Mouse (Mus musculus) adrenal gland, postnatal 4 days (tissue): Measurements from ENCODE around the gene Wdr64. TPM values are rescaled to one million over a fixed set of nuclear protein-coding genes. Genes with fewer than 3 reads are reported as not detected.

Source experiments
- DNase-seq, 2 experiments: peaks; one replicate each; pipeline ENCODE4 v3.0.0; 2021 to 2022; ENCODE audit warnings: low spot score in 2 of 2, mixed read lengths in 2 of 2
- long read RNA-seq, 2 experiments: library from polyadenylated mRNA; stranded (forward); transcript quantifications; one replicate each; pipeline ENCODE4 v2.0.0; 2021
- total RNA-seq, 2 experiments: library from RNA; stranded (reverse); gene quantifications; 2 replicates each; pipeline ENCODE4 v1.2.3; 2021

Wdr64 gene
- not detected for total RNA-seq
- long read RNA-seq, experiment 1, result 0 reads
- long read RNA-seq, experiment 2, result 0 reads

- no peak for DNase-seq
These were observed at the start of gene Wdr64 for GRCm38 (mm10) chr1:175698293-175698692. TSS of gene Wdr64 (plus strand) at chr1:175698593.

DNA sequence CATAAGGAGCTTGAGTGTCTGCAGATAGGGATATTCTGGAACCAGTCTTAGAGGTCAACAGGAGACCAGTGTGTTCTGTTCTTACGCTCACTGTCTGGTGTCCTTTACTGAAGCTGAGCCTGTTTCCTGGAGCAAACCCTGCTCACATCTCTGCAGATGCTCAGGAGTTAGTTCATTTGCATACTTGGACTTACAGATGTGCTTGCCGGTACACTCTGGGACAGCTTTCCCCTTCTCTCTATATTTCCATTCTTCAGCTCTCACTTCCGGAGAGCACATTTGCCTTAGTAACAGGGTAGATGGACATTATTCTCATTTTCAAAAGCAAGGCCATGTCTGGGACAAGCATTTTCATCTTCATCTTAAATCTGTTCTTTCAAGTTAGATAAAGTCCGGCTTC, 49.8 kb upstream of the Wdr64 start:
- no peak for DNase-seq

- no peak for DNase-seq
These were observed 38.5 kb upstream of the Wdr64 start for GRCm38 (mm10) chr1:175659900-175660299.

DNA sequence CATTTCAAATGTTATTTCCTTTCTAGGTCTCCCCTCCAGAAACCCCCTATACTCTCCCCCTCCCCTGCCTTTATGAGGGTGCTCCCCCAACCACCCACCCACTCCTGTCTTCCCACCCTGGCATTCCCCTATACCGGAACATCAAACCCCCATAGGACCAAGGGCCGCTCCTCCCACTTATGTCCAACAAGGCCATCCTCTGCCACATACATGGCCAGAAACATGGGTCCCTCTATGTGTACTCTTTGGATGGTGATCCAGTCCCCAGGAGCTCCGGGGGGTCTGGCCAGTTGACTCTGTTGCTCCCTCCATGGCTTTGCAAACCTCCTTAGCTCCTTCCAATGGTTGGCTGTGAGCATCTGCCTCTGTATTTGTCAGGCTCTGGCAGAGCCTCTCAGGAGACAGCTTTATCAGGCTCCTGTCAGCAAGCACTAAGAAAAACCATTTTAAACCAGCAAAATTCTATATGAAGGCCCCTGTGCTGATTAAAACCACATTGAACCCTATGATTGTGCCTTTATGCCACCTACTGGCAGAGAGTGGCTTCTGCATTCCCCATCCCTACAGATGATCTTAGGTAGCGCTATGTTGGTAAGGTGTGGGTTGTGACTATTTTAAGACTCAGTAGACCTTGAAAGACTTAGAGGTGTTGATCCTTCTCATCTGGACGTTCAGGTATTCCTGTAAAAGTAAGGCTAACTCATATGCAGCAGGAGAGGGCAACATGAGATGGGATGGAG, 29.6 kb upstream of the Wdr64 start:
- no peak for DNase-seq

- DNase-seq, result no peak
These were observed 28.9 kb upstream of the Wdr64 start for GRCm38 (mm10) chr1:175669456-175669855.

DNA sequence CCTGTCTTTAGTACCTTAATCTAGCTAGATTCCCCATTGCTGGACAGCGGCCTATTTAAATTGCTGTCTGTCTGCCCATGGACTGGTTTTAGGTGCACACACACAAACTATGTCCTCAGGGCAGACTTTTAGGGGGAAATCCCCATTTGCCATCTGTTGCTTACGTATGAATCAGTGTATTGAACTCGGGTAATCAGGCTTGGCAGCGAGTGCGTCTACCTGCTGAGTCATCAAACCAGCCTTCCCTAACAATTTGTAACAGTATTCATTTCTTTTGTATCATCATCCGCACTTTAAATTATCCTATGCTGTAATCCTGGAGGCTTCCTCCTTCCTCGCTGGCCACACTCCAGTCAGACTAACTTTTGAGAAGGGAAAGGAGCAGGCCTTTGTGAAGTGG, 28.4 kb upstream of the Wdr64 start:
- no peak for DNase-seq

GRCm38 (mm10) chr1:175671626-175672025, 26.8 kb upstream of the Wdr64 start:
- no peak for DNase-seq

GRCm38 (mm10) chr1:175673563-175674325, 24.6 kb upstream of the Wdr64 start:
- no peak for DNase-seq

- DNase-seq, result no peak
These were observed 23.3 kb upstream of the Wdr64 start for GRCm38 (mm10) chr1:175675116-175675515.

DNA sequence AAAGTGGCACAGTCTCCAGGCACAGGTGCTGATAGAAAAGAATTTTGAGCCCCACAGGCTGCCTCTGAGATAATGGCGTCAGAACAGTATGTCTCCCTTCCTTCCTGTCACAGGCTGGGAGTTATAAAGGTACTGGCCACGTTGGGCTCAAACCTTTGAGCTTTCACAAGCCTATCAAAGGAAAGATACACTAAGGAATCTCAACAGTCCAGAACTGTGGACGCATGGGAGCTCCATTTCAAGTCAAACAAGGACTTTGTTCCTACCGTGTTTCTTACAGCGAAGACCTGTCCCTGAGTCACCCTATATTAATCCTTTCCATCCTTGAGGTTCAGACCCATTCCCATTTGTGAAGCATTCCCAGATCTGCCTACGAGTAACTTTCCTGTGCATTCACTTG, 20.9 kb upstream of the Wdr64 start:
- DNase-seq, result no peak

GRCm38 (mm10) chr1:175680995-175681394, 17.4 kb upstream of the Wdr64 start:
- no peak for DNase-seq

DNA sequence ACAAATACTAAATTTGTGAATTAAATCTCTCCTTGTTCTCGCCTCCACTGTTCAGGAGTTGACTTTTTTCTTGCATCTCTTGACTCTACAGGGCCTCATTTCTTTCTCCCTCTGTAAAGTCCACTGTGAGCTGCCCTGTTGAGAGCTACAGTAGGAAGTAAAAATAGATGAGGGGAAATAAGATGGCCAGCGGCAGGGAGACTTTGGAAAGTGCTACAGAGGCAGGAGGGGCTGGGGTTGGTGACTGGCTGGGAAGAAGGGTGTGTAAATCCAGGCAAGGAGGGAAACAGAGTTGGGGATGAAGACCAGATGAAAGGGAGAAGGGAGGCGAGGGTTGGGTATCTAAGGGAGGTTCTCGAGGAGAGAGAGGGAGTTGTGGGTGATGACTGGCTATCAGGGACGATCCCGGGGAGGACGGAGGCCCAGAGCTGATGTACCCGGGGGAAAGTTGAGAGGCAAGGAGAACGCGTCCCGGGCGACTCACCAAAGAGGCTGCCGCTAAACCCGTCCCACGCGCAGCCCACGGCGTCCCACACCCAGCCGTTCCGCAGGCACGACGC, 6.6 kb upstream of the Wdr64 start:
- DNase-seq, result peak in 1 of 2 experiments; percentile 6

- DNase-seq, result peak; percentile 91 to 96
These were observed 6.0 kb upstream of the Wdr64 start, which contains the start of the genes Opn3 and Chml for GRCm38 (mm10) chr1:175692246-175692996. TSS of gene Opn3 (minus strand) at chr1:175692776. TSS of gene Chml (minus strand) at chr1:175692901.

DNA sequence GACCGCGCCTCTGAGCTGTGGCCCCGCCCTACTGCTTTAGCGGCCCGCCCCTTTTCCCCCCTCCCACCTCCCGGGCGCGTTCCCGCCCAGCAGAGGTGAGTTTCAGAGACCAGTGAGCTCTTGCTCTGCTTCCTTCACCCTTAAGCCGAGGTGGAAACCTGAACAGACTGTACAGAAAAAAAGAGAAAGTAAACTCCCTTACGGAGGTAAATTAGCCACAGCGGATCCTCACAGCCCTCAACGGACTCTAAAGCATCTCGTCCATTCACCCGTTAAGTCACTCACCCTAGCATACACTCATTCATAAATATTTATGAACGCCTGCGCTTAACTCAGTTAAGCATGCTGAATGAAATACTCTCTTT, 5.4 kb upstream of the Wdr64 start:
- no peak for DNase-seq

DNA sequence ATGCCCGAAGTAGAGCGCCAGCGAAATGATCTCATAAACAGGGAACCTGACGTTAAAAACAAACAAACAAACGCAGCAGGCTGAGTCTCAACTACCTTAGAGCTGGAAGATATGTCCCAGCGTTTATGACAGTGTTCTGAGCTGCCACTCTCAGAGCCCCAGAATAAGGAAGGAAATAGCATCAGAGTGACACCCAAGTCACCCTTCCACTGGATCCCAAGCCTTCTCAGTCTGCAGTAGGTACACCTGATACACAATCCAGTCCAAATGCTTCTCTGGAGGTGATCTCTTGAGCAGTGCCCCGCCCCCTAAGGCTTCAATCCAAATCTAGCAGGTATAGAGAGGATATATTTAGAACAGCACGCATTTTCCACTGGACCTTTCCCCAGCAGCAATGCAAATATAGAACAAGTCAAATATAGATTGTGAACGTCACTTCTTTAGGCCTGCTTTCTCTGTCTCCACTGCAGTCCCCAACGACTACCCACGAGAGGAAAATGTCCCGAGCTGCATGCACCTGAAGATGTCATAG, 4.9 kb upstream of the Wdr64 start:
- no peak for DNase-seq

GRCm38 (mm10) chr1:175699375-175699774, 982 bp downstream of the Wdr64 start:
- DNase-seq, result no peak

DNA sequence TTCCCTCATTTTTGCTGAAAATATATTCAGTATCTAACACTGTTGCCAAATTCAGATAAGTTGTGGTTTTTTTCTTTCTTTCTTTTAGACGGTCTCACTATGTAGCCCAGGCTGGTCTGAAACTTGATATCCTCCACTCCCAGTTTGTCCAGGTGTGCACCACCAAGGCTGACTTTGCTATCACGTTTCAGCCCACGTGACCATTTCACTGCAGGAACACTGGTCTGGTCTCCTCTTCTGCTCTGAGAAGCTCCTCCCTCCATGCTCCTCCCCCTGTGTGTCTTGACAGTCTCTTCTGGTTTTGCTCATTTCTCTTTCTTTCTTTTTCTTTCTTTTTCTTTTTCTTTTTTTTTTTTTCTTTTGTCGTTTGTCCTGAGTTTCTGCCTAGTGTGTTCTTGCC, 1.4 kb downstream of the Wdr64 start:
- DNase-seq, result no peak

DNA sequence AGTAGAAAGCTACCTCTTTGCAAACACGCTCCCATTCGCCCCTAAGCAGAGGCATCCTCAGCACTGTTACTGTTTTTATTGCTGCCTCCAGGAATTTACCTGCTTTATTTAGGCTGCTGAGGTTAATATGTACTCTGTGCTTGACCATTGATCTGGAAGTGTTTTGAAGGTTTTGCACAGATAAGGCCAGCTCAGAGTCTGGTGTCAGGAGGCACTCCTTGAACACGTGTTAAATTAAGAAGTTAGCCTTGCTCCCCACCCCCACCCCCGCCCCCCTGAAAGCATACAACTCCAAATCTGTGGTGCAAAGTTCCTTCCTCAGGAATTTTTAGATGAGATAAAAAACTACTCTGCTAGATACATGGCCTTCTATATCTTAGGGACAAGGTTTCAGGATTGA, 2.8 kb downstream of the Wdr64 start:
- no peak for DNase-seq

- no peak for DNase-seq
These were observed 9.2 kb downstream of the Wdr64 start for GRCm38 (mm10) chr1:175707599-175707998.

GRCm38 (mm10) chr1:175708013-175708412, 9.6 kb downstream of the Wdr64 start:
- no peak for DNase-seq

DNA sequence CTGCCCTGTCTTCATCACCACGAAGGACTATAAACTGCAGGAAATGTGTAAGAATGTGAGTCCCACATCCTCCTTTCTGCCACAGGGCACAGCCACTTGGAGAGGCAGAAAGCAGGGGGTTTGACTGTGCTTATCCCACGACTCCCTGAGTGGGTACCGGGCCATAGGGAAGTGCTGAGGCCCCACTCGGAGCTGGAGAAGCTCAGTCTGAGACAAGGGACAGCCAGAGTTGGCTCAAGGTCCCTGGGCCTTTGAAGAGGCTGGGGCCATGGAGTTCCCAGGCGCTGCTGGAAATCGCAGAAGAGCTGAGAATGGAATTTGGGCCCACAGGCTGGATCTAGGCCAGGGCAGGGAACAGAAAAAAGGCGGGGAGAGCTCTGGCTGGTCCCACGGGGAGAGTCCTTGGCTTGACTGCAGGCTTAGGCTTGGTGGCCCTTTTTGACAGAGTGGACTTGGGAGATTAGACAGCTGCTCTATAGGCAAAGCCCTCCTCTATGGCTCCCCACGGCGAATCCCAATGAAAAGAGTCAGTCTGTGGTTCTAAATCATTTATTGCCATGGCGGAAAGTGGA, 14.0 kb downstream of the Wdr64 start:
- DNase-seq, result peak in 1 of 2 experiments; percentile 8
